Mouse (Mus musculus) embryo, embryonic 9.5 days (tissue): Measurements from ENCODE around the gene Ifi44.
A peak's percentile ranks its signal among the peaks of the same experiment; 100 is the strongest.

Experiments used
- DNase-seq: peaks from one replicate; pipeline ENCODE4 v3.0.0-alpha.2; 2017; ENCODE audit errors: extremely low spot score

The Ifi44 gene

GRCm38 (mm10) chr3:151749737-151750136 is at the start of gene Ifi44:
TSS of gene Ifi44 (minus strand) at chr3:151749960.
- DNase-seq = no peak

GRCm38 (mm10) chr3:151788622-151789021 is 38.9 kb upstream of the Ifi44 start:
- no peak for DNase-seq

- no peak for DNase-seq
Observed at GRCm38 (mm10) chr3:151775089-151775488, 25.3 kb upstream of the Ifi44 start.

GRCm38 (mm10) chr3:151771074-151771473 is 21.3 kb upstream of the Ifi44 start:
- peak; percentile 18 for DNase-seq

- no peak for DNase-seq
Observed at GRCm38 (mm10) chr3:151748514-151748913, 1.2 kb downstream of the Ifi44 start.

- DNase-seq = no peak
Observed at GRCm38 (mm10) chr3:151746058-151746457, 3.7 kb downstream of the Ifi44 start.

GRCm38 (mm10) chr3:151742223-151742622 is 7.5 kb downstream of the Ifi44 start:
- DNase-seq = no peak

- DNase-seq = peak; percentile 32
Observed at GRCm38 (mm10) chr3:151716246-151716645, 33.5 kb downstream of the Ifi44 start.

GRCm38 (mm10) chr3:151707335-151707734 is 42.4 kb downstream of the Ifi44 start:
- DNase-seq = no peak
